Mouse (Mus musculus) forebrain, embryonic 14.5 days (tissue): ENCODE measurements around the gene Mrpl54. TPM values are rescaled to one million over a fixed set of nuclear protein-coding genes. Genes with fewer than 3 reads are reported as not detected.

Experiments used
- ATAC-seq: fragments of 200-750 bp; cut with Nextera tagmentation; 2 replicates; pipeline ENCODE4 v1.8.0; 2017; ENCODE audit warnings: mild to moderate bottlenecking, moderate library complexity
- DNase-seq: peaks from one replicate; pipeline ENCODE4 v3.0.0-alpha.2; 2015; ENCODE audit warnings: low spot score
- H3K27ac ChIP-seq: fragments of 300-500 bp; sonication (generic); 2 replicates; pipeline ENCODE4 v1.5.1; 2014; ENCODE audit warnings: low read depth, mild to moderate bottlenecking, control low read depth, low read length, moderate library complexity
- H3K27me3 ChIP-seq: fragments of 300-500 bp; sonication (generic); replicated peaks from 2 replicates; pipeline ENCODE4 v1.6.1; 2014; ENCODE audit warnings: low read length, control low read depth, mixed read lengths; ENCODE audit not compliant: control insufficient read depth, insufficient read depth
- H3K36me3 ChIP-seq: fragments of 300-500 bp; sonication (generic); 2 replicates; pipeline ENCODE4 v1.6.1; 2014; ENCODE audit warnings: low read length, control low read depth; ENCODE audit not compliant: control insufficient read depth, insufficient read depth
- H3K4me1 ChIP-seq: fragments of 300-500 bp; sonication (generic); 2 replicates; pipeline ENCODE4 v1.6.1; 2014; ENCODE audit warnings: antibody characterized with exemption, low read length, control low read depth; ENCODE audit not compliant: control insufficient read depth, insufficient read depth
- H3K4me2 ChIP-seq: fragments of 300-500 bp; sonication (generic); 2 replicates; pipeline ENCODE4 v1.6.1; 2014; ENCODE audit warnings: mild to moderate bottlenecking, control low read depth, low read length
- H3K4me3 ChIP-seq: fragments of 300-500 bp; sonication (generic); 2 replicates; pipeline ENCODE4 v1.5.1; 2014; ENCODE audit warnings: low read depth, low read length, control low read depth
- H3K9ac ChIP-seq: fragments of 300-500 bp; sonication (generic); 2 replicates; pipeline ENCODE4 v1.6.1; 2014; ENCODE audit warnings: mild to moderate bottlenecking, low read length, control low read depth, moderate library complexity
- H3K9me3 ChIP-seq: fragments of 300-500 bp; sonication (generic); replicated peaks from 2 replicates; pipeline ENCODE4 v1.6.1; 2016; ENCODE audit warnings: low read length, control low read depth, mixed read lengths; ENCODE audit not compliant: control insufficient read depth
- WGBS: fragments of 180-500 bp; shearing (Covaris S2); extraction: QIAGEN DNeasy Blood & Tissue Kit; methylation state at CpG from one replicate; pipeline ENCODE4 v1.1.7; 2014; 5-methylcytosine and 5-hydroxymethylcytosine counted together
- polyA plus RNA-seq: library from polyadenylated mRNA; unstranded; fragments of >200 nt; fragmentation: Nextera tagmentation; extraction: Ambion mirVana; gene quantifications from 2 replicates; pipeline ENCODE4 v1.2.1, GENCODE M21; 2014

The Mrpl54 gene
- polyA plus RNA-seq, 1 experiment from 2014 or later = 136 TPM

GRCm38 (mm10) chr10:81304597-81305238 is 38.0 kb upstream of the Mrpl54 start:
- ATAC-seq (peak; percentile 27; the same call in 1 of the 2 replicates), DNase-seq (no peak)
- Histone ChIP-seq H3K9ac (no peak overlapping the region), H3K4me2 (no peak overlapping the region), H3K36me3 (peaks cover 42% of the 10 kb centered on the region), H3K4me1 (no peaks in the 10 kb centered on the region), H3K27me3 (no peaks in the 10 kb centered on the region), H3K4me3 (no peak overlapping the region), H3K27ac (no peak overlapping the region), H3K9me3 (no peaks in the 10 kb centered on the region)
- WGBS = 37% methylated on average over 6 of the region's 9 CpGs

- no peak overlapping the region for H3K4me2 ChIP-seq
Measured at GRCm38 (mm10) chr10:81303761-81304160, 37.0 kb upstream of the Mrpl54 start.

GRCm38 (mm10) chr10:81303258-81303657 is 36.5 kb upstream of the Mrpl54 start:
- DNase-seq = no peak
- no peak overlapping the region for H3K27ac ChIP-seq
- no peaks in the 10 kb centered on the region for H3K9me3 ChIP-seq
- WGBS = 80% methylated on average over 10 of the region's 10 CpGs
- peaks cover 28% of the 10 kb centered on the region for H3K36me3 ChIP-seq
- no peak overlapping the region for H3K4me2 ChIP-seq
- H3K27me3 ChIP-seq = no peaks in the 10 kb centered on the region
- ATAC-seq = no peak
- no peak overlapping the region for H3K9ac ChIP-seq
- no peaks in the 10 kb centered on the region for H3K4me1 ChIP-seq
- H3K4me3 ChIP-seq = no peak overlapping the region

More at GRCm38 (mm10) chr10:81303761-81304160, 37.0 kb upstream of the Mrpl54 start:
- WGBS = 84% methylated on average over 7 of the region's 7 CpGs
- Histone ChIP-seq H3K4me1 (no peaks in the 10 kb centered on the region), H3K36me3 (peaks cover 33% of the 10 kb centered on the region), H3K27ac (no peak overlapping the region), H3K9ac (no peak overlapping the region), H3K9me3 (no peaks in the 10 kb centered on the region), H3K27me3 (no peaks in the 10 kb centered on the region), H3K4me3 (no peak overlapping the region)
- ATAC-seq = no peak
- DNase-seq = no peak

- no peaks in the 10 kb centered on the region for H3K9me3 ChIP-seq
- H3K4me2 ChIP-seq = no peak overlapping the region
- ATAC-seq (no peak), DNase-seq (no peak)
- H3K4me1 ChIP-seq = no peaks in the 10 kb centered on the region
- no peak overlapping the region for H3K4me3 ChIP-seq
- no peak overlapping the region for H3K27ac ChIP-seq
- H3K27me3 ChIP-seq = no peaks in the 10 kb centered on the region
- peak overlapping the region; percentile 32; the same call in 1 of the 2 replicates for H3K9ac ChIP-seq
- WGBS = 64% methylated on average over 14 of the region's 14 CpGs
- peaks cover 23% of the 10 kb centered on the region for H3K36me3 ChIP-seq
Measured at GRCm38 (mm10) chr10:81302781-81303218, 36.1 kb upstream of the Mrpl54 start.

GRCm38 (mm10) chr10:81302288-81302687 is 35.6 kb upstream of the Mrpl54 start:
- Histone ChIP-seq H3K4me3 (no peak overlapping the region), H3K4me1 (no peaks in the 10 kb centered on the region), H3K9ac (0 out of 2 replicates have a peak overlapping the region, but pooled peaks have one; percentile 32), H3K9me3 (no peaks in the 10 kb centered on the region), H3K36me3 (peaks cover 18% of the 10 kb centered on the region), H3K4me2 (no peak overlapping the region), H3K27me3 (no peaks in the 10 kb centered on the region), H3K27ac (no peak overlapping the region; the same call in 1 of the 2 replicates)
- DNase-seq (no peak), ATAC-seq (no peak)
- WGBS = 64% methylated on average over 4 of the region's 4 CpGs

GRCm38 (mm10) chr10:81301321-81301720 is 34.6 kb upstream of the Mrpl54 start:
- Histone ChIP-seq H3K27me3 (no peaks in the 10 kb centered on the region), H3K27ac (no peak overlapping the region), H3K4me1 (no peaks in the 10 kb centered on the region), H3K4me2 (no peak overlapping the region), H3K9ac (no peak overlapping the region), H3K36me3 (peaks cover 8% of the 10 kb centered on the region), H3K9me3 (no peaks in the 10 kb centered on the region), H3K4me3 (no peak overlapping the region)
- WGBS = 83% methylated on average over 9 of the region's 9 CpGs
- DNase-seq (no peak), ATAC-seq (no peak)

GRCm38 (mm10) chr10:81300352-81300907 is 33.7 kb upstream of the Mrpl54 start:
- H3K9ac ChIP-seq = no peak overlapping the region
- no peaks in the 10 kb centered on the region for H3K9me3 ChIP-seq
- peaks cover 2% of the 10 kb centered on the region; the same call in 1 of the 2 replicates for H3K36me3 ChIP-seq
- WGBS = 86% methylated on average over 9 of the region's 9 CpGs
- no peak for DNase-seq
- H3K27me3 ChIP-seq = no peaks in the 10 kb centered on the region
- no peak overlapping the region for H3K27ac ChIP-seq
- H3K4me3 ChIP-seq = no peak overlapping the region
- no peak overlapping the region for H3K4me2 ChIP-seq
- no peaks in the 10 kb centered on the region; the same call in 1 of the 2 replicates for H3K4me1 ChIP-seq
- no peak for ATAC-seq

GRCm38 (mm10) chr10:81299585-81300351 is 33.0 kb upstream of the Mrpl54 start:
- ATAC-seq = no peak

More at GRCm38 (mm10) chr10:81299585-81300351, 33.0 kb upstream of the Mrpl54 start:
- WGBS = 96% methylated on average over 14 of the region's 14 CpGs
- Histone ChIP-seq H3K4me1 (peaks cover 2% of the 10 kb centered on the region), H3K36me3 (peaks cover 4% of the 10 kb centered on the region; the same call in 1 of the 2 replicates), H3K4me2 (no peak overlapping the region), H3K4me3 (no peak overlapping the region), H3K9ac (no peak overlapping the region), H3K9me3 (no peaks in the 10 kb centered on the region), H3K27ac (no peak overlapping the region), H3K27me3 (no peaks in the 10 kb centered on the region)
- DNase-seq = no peak
